Comparison of ENCODE assay signal across 19 mouse cellular contexts in the genomic region with DNA sequence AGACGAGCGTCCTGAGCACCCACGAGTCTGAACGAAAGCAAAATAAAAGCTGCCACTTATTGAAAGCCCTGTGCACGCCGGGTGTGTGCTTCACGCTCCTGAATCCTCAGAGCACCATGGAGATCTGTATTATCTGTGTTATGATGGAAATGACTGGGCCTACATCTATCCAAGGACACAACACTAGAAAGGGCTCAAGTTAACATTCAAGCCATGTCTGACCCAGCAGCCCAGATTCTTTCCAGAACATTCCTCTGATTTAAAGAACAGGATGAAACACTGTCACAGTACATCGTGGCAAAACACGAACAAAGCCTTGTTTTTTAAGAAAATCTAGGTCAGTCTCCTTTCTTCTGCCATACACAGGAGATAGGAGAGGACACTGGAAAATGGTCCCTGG. TPM values are rescaled to one million over a fixed set of nuclear protein-coding genes. Genes with fewer than 3 reads are reported as not detected.
DNase-seq lines count a peak whose midpoint lies in the region; ATAC-seq and TF ChIP-seq lines count a peak whose summit lies in the region.
"Had no signal": no experiment of that assay in that cellular context is flagged by ENCODE, and none has a peak within 500 bp of the region (broad histone marks: within the 10 kb centered on the region; RNA-seq: fewer than 3 reads in every experiment).

No protein-coding gene starts in this region.

- H3K36me3 ChIP-seq in hindbrain, postnatal 0 days (ENCODE audit: insufficient read depth, low read length): no peaks in the 10 kb centered on the region
- no peaks in the 10 kb centered on the region for H3K36me3 ChIP-seq in hindbrain, embryonic 12.5 days
- no peaks in the 10 kb centered on the region for H3K36me3 ChIP-seq in midbrain, postnatal 0 days (ENCODE audit: insufficient read depth, low read length)
- H3K36me3 ChIP-seq in midbrain, embryonic 15.5 days (replicated peaks): no peaks in the 10 kb centered on the region
- H3K36me3 ChIP-seq in embryonic facial prominence, embryonic 10.5 days (replicated peaks): no peaks in the 10 kb centered on the region
- H3K36me3 ChIP-seq: embryonic facial prominence, embryonic 12.5 days; forebrain, embryonic 15.5 days had no signal

- no peaks in the 10 kb centered on the region for H3K9me3 ChIP-seq in hindbrain, postnatal 0 days (ENCODE audit: low read length)
- no peaks in the 10 kb centered on the region for H3K9me3 ChIP-seq in hindbrain, embryonic 12.5 days (replicated peaks)
- no peaks in the 10 kb centered on the region for H3K9me3 ChIP-seq in midbrain, postnatal 0 days (ENCODE audit: low read length)
- H3K9me3 ChIP-seq in midbrain, embryonic 15.5 days: no peaks in the 10 kb centered on the region
- H3K9me3 ChIP-seq in embryonic facial prominence, embryonic 10.5 days: no peaks in the 10 kb centered on the region
- H3K9me3 ChIP-seq: embryonic facial prominence, embryonic 12.5 days; forebrain, embryonic 13.5 days; forebrain, embryonic 15.5 days had no signal

- no peak overlapping the region for H3K9ac ChIP-seq in hindbrain, postnatal 0 days (replicated peaks; ENCODE audit: low read length)
- no peak overlapping the region for H3K9ac ChIP-seq in hindbrain, embryonic 12.5 days
- H3K9ac ChIP-seq in midbrain, postnatal 0 days (replicated peaks; ENCODE audit: low read length, poor library complexity, severe bottlenecking): no peak overlapping the region
- no peak overlapping the region for H3K9ac ChIP-seq in midbrain, embryonic 15.5 days
- H3K9ac ChIP-seq: embryonic facial prominence, embryonic 12.5 days; forebrain, embryonic 13.5 days; forebrain, embryonic 15.5 days; forebrain, postnatal 0 days had no signal

- H3K27me3 ChIP-seq in hindbrain, postnatal 0 days (ENCODE audit: insufficient read depth, low read length): no peaks in the 10 kb centered on the region
- no peaks in the 10 kb centered on the region for H3K27me3 ChIP-seq in hindbrain, embryonic 12.5 days
- H3K27me3 ChIP-seq in midbrain, postnatal 0 days (ENCODE audit: insufficient read depth, low read length): no peaks in the 10 kb centered on the region
- H3K27me3 ChIP-seq in midbrain, embryonic 15.5 days (replicated peaks): no peaks in the 10 kb centered on the region
- no peaks in the 10 kb centered on the region for H3K27me3 ChIP-seq in embryonic facial prominence, embryonic 10.5 days (replicated peaks; ENCODE audit: low read depth, poor library complexity, severe bottlenecking)
- H3K27me3 ChIP-seq: embryonic facial prominence, embryonic 12.5 days; forebrain, embryonic 13.5 days; forebrain, embryonic 15.5 days; Patski had no signal

- peak; percentile 12 for DNase-seq in hindbrain, postnatal 0 days (ENCODE audit: low spot score)
- peak; percentile 60 for DNase-seq in midbrain, postnatal 0 days (ENCODE audit: low spot score)
- no peak for DNase-seq in embryonic facial prominence, embryonic 10.5 days (ENCODE audit: low spot score)
- no peak for DNase-seq in embryo, embryonic 11 days
- DNase-seq: adrenal gland, adult 8-10 months; adrenal gland, postnatal 14 days; adrenal gland, postnatal 36 days; cerebellum, adult 11-12 months; cerebellum, adult 2 months; cerebellum, adult 9-10 months; cerebellum, postnatal 25 days; forebrain, postnatal 0 days had no signal

- H3K27ac ChIP-seq in hindbrain, postnatal 0 days: peak overlapping the region; percentile 45; the same call in 1 of the 2 replicates
- no peak overlapping the region for H3K27ac ChIP-seq in hindbrain, embryonic 12.5 days
- no peak overlapping the region for H3K27ac ChIP-seq in midbrain, postnatal 0 days (ENCODE audit: low read depth, low read length)
- H3K27ac ChIP-seq in midbrain, embryonic 15.5 days: no peak overlapping the region
- peak overlapping the region; percentile 35; the same call in 1 of the 2 replicates for H3K27ac ChIP-seq in embryonic facial prominence, embryonic 10.5 days (replicated peaks)
- H3K27ac ChIP-seq: embryonic facial prominence, embryonic 12.5 days; forebrain, embryonic 13.5 days; forebrain, embryonic 15.5 days had no signal

- peak; percentile 88 for ATAC-seq in hindbrain, postnatal 0 days
- ATAC-seq in hindbrain, embryonic 12.5 days (ENCODE audit: low FRiP score): no peak
- ATAC-seq in midbrain, postnatal 0 days (ENCODE audit: low FRiP score): peak; percentile 49; the same call in 1 of the 2 replicates
- no peak for ATAC-seq in midbrain, embryonic 15.5 days (replicated peaks)
- ATAC-seq: activated CD4-positive, CD25-positive, alpha-beta regulatory T cell, adult 4 months; forebrain, embryonic 13.5 days; forebrain, embryonic 15.5 days; forebrain, postnatal 0 days; Patski had no signal

- no peak for TF ChIP-seq CTCF in hindbrain, postnatal 0 days (IDR thresholded peaks at IDR 0.05; ENCODE audit: low read depth)
- no peak for TF ChIP-seq CTCF in midbrain, postnatal 0 days (IDR thresholded peaks at IDR 0.05)

- H3K4me3 ChIP-seq in hindbrain, postnatal 0 days (ENCODE audit: low read length): no peak overlapping the region
- no peak overlapping the region for H3K4me3 ChIP-seq in hindbrain, embryonic 12.5 days
- H3K4me3 ChIP-seq in midbrain, postnatal 0 days (ENCODE audit: low read depth, low read length): no peak overlapping the region
- H3K4me3 ChIP-seq in midbrain, embryonic 15.5 days: no peak overlapping the region
- H3K4me3 ChIP-seq in embryonic facial prominence, embryonic 10.5 days: no peak overlapping the region
- H3K4me3 ChIP-seq: embryonic facial prominence, embryonic 12.5 days; forebrain, embryonic 13.5 days; forebrain, embryonic 15.5 days had no signal

- no peaks in the 10 kb centered on the region for H3K4me1 ChIP-seq in hindbrain, postnatal 0 days (ENCODE audit: insufficient read depth, low read length)
- no peaks in the 10 kb centered on the region for H3K4me1 ChIP-seq in hindbrain, embryonic 12.5 days
- H3K4me1 ChIP-seq in midbrain, postnatal 0 days (ENCODE audit: insufficient read depth, low read length): 0 out of 2 replicates have a peak, but pooled peaks cover 2% of the 10 kb centered on the region
- no peaks in the 10 kb centered on the region for H3K4me1 ChIP-seq in midbrain, embryonic 15.5 days
- H3K4me1 ChIP-seq in embryonic facial prominence, embryonic 10.5 days: 0 out of 2 replicates have a peak, but pooled peaks cover 3% of the 10 kb centered on the region
- H3K4me1 ChIP-seq: embryonic facial prominence, embryonic 12.5 days; forebrain, embryonic 13.5 days; forebrain, embryonic 15.5 days had no signal

- WGBS in hindbrain, postnatal 0 days: 60% methylated on average over 9 of the region's 9 CpGs
- whole genome bisulfite sequencing in hindbrain, embryonic 12.5 days: 80% methylated on average over 9 of the region's 9 CpGs
- WGBS in midbrain, postnatal 0 days: 67% methylated on average over 9 of the region's 9 CpGs
- WGBS in midbrain, embryonic 15.5 days: 73% methylated on average over 9 of the region's 9 CpGs
- 85% methylated on average over 9 of the region's 9 CpGs for WGBS in embryonic facial prominence, embryonic 10.5 days

- no peak overlapping the region for H3K4me2 ChIP-seq in hindbrain, postnatal 0 days (ENCODE audit: low read depth, low read length)
- H3K4me2 ChIP-seq in hindbrain, embryonic 12.5 days (replicated peaks): no peak overlapping the region
- H3K4me2 ChIP-seq in midbrain, postnatal 0 days (ENCODE audit: low read depth, low read length, poor library complexity, severe bottlenecking): no peak overlapping the region
- H3K4me2 ChIP-seq in midbrain, embryonic 15.5 days: no peak overlapping the region
- H3K4me2 ChIP-seq: embryonic facial prominence, embryonic 12.5 days; forebrain, embryonic 13.5 days; forebrain, embryonic 15.5 days had no signal

RNA-seq across cellular contexts. Expression of a gene that starts 13.3 kb away (rescaled TPM):
- 13.8 and 20.5 TPM in 2 replicates for total RNA-seq in hindbrain, postnatal 0 days (2014; rRNA removed)
- 4.6 and 4.8 TPM in 2 replicates for polyA plus RNA-seq in hindbrain, postnatal 0 days (2015; fragmentation: Nextera tagmentation; extraction: Ambion mirVana)
- polyA plus RNA-seq in hindbrain, embryonic 12.5 days (2016; fragmentation: Nextera tagmentation; extraction: Ambion mirVana): 2.0 and 2.5 TPM in 2 replicates
- 5.9 and 9.6 TPM in 2 replicates for total RNA-seq in midbrain, postnatal 0 days (2014; rRNA removed)
- 3.0 and 3.2 TPM in 2 replicates for polyA plus RNA-seq in midbrain, postnatal 0 days (2015; fragmentation: Nextera tagmentation; extraction: Ambion mirVana)
- polyA plus RNA-seq in midbrain, embryonic 15.5 days (2015; fragmentation: Nextera tagmentation; extraction: Ambion mirVana): 1.4 and 1.5 TPM in 2 replicates
- 1.9 and 2.0 TPM in 2 replicates for polyA plus RNA-seq in embryonic facial prominence, embryonic 10.5 days (2016; fragmentation: Nextera tagmentation; extraction: Ambion mirVana)
- polyA plus RNA-seq: activated CD4-positive, CD25-positive, alpha-beta regulatory T cell, adult 4 months had no signal

Comparison
In these comparisons a context has a peak if more than half of its experiments do, and no peak if none do; other contexts are left out.
1. ATAC-seq: peak in hindbrain, postnatal 0 days (single experiment) and midbrain, postnatal 0 days (single experiment); none in hindbrain, embryonic 12.5 days (single experiment) and midbrain, embryonic 15.5 days (single experiment).
2. H3K27ac ChIP-seq: peak in hindbrain, postnatal 0 days (single experiment) and embryonic facial prominence, embryonic 10.5 days (single experiment); none in hindbrain, embryonic 12.5 days (single experiment), midbrain, postnatal 0 days (single experiment) and midbrain, embryonic 15.5 days (single experiment).
3. DNase-seq: peak in hindbrain, postnatal 0 days (single experiment) and midbrain, postnatal 0 days (single experiment); none in embryonic facial prominence, embryonic 10.5 days (single experiment) and embryo, embryonic 11 days (single experiment).